Mouse (Mus musculus) small intestine, adult 2 months (tissue): ENCODE measurements around the gene Cel.

ENCODE experiments used
- CTCF ChIP-seq: fragments of 200-500 bp; IDR thresholded peaks from 2 replicates; pipeline ENCODE4 v1.5.1; 2012; ENCODE audit warnings: low read depth, mild to moderate bottlenecking, control low read depth, inconsistent platforms, low read length, moderate library complexity, mixed read lengths; ENCODE audit not compliant: insufficient replicate concordance, insufficient read length; ENCODE audit errors: extremely low read depth
- POLR2A ChIP-seq: fragments of 200-500 bp; IDR thresholded peaks from 2 replicates; pipeline ENCODE4 v1.6.1; 2012; ENCODE audit warnings: low read depth, mild to moderate bottlenecking, control low read depth, inconsistent platforms, low read length, moderate library complexity

- TF ChIP-seq CTCF (0 out of 2 replicates have a peak, but pooled peaks have one; percentile 7), POLR2A (peak; percentile 34; the same call in 1 of the 2 replicates)
Observed at GRCm38 (mm10) chr2:28512798-28513401, 50.3 kb downstream of the Cel start, which contains the start of gene Ralgds.
